Mouse (Mus musculus) heart, embryonic 10.5 days (tissue): ENCODE results near the gene Pstpip1. TPM values are rescaled to one million over a fixed set of nuclear protein-coding genes. Genes with fewer than 3 reads are reported as not detected.

Experiments
- DNase-seq: peaks from one replicate; pipeline ENCODE4 v3.0.0-alpha.2; 2017; ENCODE audit warnings: low spot score
- H3K27ac ChIP-seq: fragments of 300-500 bp; sonication (generic); 2 replicates; pipeline ENCODE4 v1.5.1; 2016; ENCODE audit warnings: mild to moderate bottlenecking
- H3K27me3 ChIP-seq: fragments of 300-500 bp; sonication (generic); 2 replicates; pipeline ENCODE4 v1.6.1; 2016; ENCODE audit warnings: mild to moderate bottlenecking; ENCODE audit not compliant: poor library complexity, insufficient read depth, severe bottlenecking
- H3K36me3 ChIP-seq: fragments of 300-500 bp; sonication (generic); 2 replicates; pipeline ENCODE4 v1.6.1; 2016; ENCODE audit warnings: mild to moderate bottlenecking, moderate library complexity
- H3K4me1 ChIP-seq: fragments of 300-500 bp; sonication (generic); 2 replicates; pipeline ENCODE4 v1.6.1; 2016; ENCODE audit warnings: mild to moderate bottlenecking
- H3K4me3 ChIP-seq: fragments of 300-500 bp; sonication (generic); 2 replicates; pipeline ENCODE4 v1.5.1; 2016; ENCODE audit warnings: mild to moderate bottlenecking, moderate library complexity
- H3K9me3 ChIP-seq: fragments of 300-500 bp; sonication (generic); 2 replicates; pipeline ENCODE4 v1.6.1; 2016; ENCODE audit warnings: mild to moderate bottlenecking, moderate library complexity
- WGBS: fragments of 180-500 bp; shearing (Covaris S2); methylation state at CpG from one replicate; pipeline ENCODE4 v1.1.7; 2016; 5-methylcytosine and 5-hydroxymethylcytosine counted together
- polyA plus RNA-seq: library from polyadenylated mRNA; unstranded; fragments of >200 nt; fragmentation: Nextera tagmentation; extraction: Ambion mirVana; gene quantifications from 2 replicates; pipeline ENCODE4 v1.2.1, GENCODE M21; 2016

Gene Pstpip1
- 0.58 and 1.2 TPM in 2 replicates for polyA plus RNA-seq

DNA sequence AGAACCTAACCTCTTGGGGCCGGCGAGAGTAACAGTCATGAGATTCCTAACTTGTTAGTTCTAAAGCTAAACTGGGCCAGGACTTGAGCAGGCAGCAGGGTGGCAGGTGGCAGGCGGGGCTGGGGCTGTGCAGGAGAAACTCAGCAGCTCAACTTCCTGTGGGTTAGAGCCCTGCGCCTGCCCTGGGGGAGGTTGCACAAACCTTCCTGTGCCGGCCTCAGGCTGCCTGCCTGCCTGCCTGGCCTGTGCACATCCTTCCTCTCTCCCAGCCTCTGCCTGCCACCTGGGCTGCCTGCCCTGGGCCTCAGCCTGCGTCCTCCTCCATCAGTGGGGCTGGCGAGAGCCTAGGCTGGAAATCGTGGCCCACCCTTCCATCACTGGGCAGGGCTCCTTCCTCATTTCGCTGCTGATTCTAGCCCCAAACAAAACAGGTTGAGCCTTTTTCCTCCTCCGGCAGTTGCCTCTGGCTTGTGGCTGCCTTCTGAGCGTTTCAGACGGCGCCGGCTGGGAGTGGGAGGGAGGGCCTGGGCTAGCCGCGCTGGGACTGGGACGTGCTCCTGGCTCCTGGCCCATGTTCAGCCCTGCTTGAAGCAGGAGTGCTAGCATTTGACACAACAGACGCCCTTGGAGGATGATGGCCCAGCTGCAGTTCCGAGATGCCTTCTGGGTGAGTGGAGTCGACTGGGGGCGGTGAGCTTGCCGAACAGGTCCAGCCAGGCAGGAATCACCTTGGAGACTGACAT is at the start of gene Pstpip1:
Gene Pstpip1 (plus strand): TSS at position 185 of the 743 bp plus-strand sequence.
- DNase-seq: no peak
- peaks cover 3% of the 10 kb centered on the region; the same call in 1 of the 2 replicates for H3K27me3 ChIP-seq
- peak within 1 kb of the TSS; percentile 82 for H3K27ac ChIP-seq
- WGBS: 32% methylated on average over 22 of the region's 22 CpGs
- H3K9me3 ChIP-seq: no peaks in the 10 kb centered on the region
- peaks cover 35% of the 10 kb centered on the region for H3K4me1 ChIP-seq
- H3K4me3 ChIP-seq: peak within 1 kb of the TSS; percentile 33
- H3K36me3 ChIP-seq: no peaks in the 10 kb centered on the region

DNA sequence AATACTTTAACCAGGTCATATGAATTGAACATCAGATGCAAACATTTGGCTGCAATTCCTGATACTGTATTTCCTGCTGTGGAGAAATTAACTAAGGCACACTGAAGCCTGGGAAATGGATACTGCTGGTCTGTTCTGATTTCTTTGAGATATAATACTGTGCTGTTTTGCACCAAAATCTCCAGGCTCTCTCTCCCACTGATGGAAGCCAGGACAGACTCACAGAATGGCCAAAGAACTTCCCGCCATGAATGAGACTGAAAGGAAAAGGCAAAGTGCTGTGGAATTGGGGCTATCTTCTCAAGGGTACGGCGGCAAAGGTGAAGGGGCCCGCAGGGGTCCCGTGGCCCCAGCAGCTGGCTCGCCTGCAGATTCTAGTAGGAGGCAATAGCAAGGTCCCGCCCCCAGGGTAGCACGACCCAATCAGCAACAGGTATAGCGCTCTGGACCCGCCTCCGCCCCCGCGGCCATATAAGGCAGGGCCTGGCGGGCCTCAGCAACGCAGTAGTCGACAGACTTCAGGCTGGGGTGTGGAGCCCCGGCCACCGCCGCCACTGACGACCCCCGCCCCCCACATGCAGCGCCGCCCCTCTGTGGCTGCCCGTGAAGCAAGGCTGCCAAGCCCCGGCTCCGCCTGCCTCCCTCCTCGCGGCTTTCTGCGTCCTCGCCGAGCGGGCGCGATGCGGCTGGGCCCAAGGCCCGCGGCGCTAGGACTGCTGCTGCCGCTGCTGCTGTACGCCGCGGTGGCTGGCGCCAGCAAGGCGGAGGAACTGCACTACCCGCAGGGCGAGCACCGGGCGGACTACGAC is 48.2 kb upstream of the Pstpip1 start, which contains the start of gene Rcn2:
Gene Rcn2 (plus strand): TSS at position 474 of the 809 bp plus-strand sequence.
- WGBS: under 1% methylated on average over 49 of the region's 49 CpGs
- DNase-seq: peak; percentile 98
- H3K27ac ChIP-seq: peak within 1 kb of the TSS; percentile 97

DNA sequence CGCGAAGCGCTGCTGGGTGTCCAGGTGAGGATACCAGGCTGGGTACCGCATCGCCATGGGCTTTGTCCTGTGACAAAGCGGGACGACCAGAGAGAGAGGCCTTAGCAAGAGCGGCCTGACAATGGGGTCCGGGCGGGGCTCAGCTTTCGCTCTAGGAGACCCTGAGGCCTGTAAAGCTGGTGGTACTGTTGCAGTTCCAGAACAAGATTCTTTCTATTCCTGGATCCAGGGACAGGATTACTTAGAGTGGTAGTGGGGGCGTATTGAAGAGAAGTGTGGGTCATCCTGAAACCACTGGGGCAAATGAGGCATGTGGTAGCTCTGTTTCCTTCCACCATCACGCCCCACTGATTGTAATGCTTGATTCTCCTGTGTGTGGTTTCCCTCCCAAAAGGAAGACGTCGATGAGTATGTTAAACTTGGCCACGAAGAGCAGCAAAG is 47.6 kb upstream of the Pstpip1 start:
- DNase-seq: no peak
- WGBS: 1% methylated on average over 16 of the region's 16 CpGs
- H3K27me3 ChIP-seq: no peaks in the 10 kb centered on the region
- peak overlapping the region; percentile 83 for H3K4me3 ChIP-seq
- peak overlapping the region; percentile 97 for H3K27ac ChIP-seq
- peaks cover 13% of the 10 kb centered on the region for H3K4me1 ChIP-seq
- no peaks in the 10 kb centered on the region for H3K9me3 ChIP-seq
- H3K36me3 ChIP-seq: peaks cover 31% of the 10 kb centered on the region

More for the DNA sequence above, 48.2 kb upstream of the Pstpip1 start, which contains the start of gene Rcn2:
- H3K4me1 ChIP-seq: peaks cover 13% of the 10 kb centered on the region
- H3K9me3 ChIP-seq: no peaks in the 10 kb centered on the region
- peak within 1 kb of the TSS; percentile 83 for H3K4me3 ChIP-seq
- H3K36me3 ChIP-seq: peaks cover 26% of the 10 kb centered on the region
- H3K27me3 ChIP-seq: no peaks in the 10 kb centered on the region

DNA sequence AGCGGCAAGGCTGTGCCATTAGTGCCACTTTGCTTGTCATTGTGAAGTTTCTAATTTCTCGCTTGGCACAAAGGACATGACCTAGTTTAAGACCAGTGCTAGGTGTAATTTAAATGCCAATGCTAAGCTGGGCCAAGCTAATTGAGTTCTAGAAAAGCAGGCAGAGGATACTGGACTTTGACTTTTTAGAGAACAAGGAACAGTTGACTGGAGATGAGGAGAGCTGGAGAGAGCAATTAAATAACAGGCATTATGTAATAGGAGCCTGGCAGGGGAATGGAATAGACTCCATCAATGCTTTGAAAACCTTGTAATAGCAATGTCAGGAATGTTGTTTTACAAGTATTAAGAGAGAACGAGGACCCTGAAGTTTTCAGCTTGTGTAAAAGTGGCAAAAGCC is 36.0 kb upstream of the Pstpip1 start:
- Histone ChIP-seq H3K27me3 (no peaks in the 10 kb centered on the region), H3K27ac (no peak overlapping the region), H3K9me3 (no peaks in the 10 kb centered on the region), H3K36me3 (peaks cover 61% of the 10 kb centered on the region), H3K4me1 (no peaks in the 10 kb centered on the region), H3K4me3 (no peak overlapping the region)
- WGBS: 89% methylated on average over 3 of the region's 3 CpGs
- no peak for DNase-seq

DNA sequence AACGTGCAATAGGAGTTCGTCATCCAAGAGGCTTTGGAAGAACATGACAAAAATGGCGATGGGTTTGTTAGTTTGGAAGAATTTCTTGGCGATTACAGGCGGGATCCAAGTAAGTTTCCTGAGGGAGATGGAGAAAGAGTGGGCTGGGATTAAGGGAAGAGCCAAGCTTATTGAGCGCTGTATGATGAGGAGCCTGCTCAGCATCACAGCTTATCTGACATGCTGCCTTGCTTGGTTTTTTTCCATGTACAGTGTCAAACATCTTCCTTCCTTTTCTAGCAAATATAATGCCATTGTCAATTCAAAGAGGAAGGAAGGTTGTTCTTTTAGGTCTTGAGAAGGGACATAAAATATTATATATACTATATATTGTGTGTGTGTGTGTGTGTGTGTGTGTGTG is 33.6 kb upstream of the Pstpip1 start:
- Histone ChIP-seq H3K36me3 (peaks cover 77% of the 10 kb centered on the region), H3K27ac (no peak overlapping the region), H3K27me3 (no peaks in the 10 kb centered on the region), H3K9me3 (no peaks in the 10 kb centered on the region), H3K4me1 (no peaks in the 10 kb centered on the region), H3K4me3 (no peak overlapping the region)
- no peak for DNase-seq
- WGBS: 84% methylated on average over 6 of the region's 6 CpGs

DNA sequence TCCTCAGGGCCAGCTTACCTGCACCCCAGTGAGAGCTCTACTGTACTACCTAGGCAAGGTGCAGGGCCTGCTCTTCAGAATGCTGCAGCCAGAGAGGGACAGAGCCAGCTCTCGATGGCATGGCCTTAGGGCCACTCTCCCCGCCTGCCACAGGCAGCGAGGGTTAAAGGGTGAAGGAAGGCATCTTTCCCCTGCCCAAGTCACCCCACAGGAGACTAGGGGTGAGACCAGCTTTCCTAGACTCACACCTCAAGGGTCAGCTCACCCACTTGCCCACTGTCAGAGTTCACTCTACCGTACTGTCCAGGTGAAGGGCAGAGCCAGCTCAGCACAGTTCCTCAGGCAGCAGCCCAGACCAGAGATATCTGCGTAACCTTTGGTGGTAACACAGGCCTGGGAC is 27.4 kb upstream of the Pstpip1 start:
- Histone ChIP-seq H3K4me1 (peaks cover 3% of the 10 kb centered on the region; the same call in 1 of the 2 replicates), H3K9me3 (no peaks in the 10 kb centered on the region), H3K36me3 (peaks cover 81% of the 10 kb centered on the region), H3K4me3 (no peak overlapping the region), H3K27ac (no peak overlapping the region), H3K27me3 (no peaks in the 10 kb centered on the region)
- 95% methylated on average over 5 of the region's 5 CpGs for WGBS
- DNase-seq: no peak

DNA sequence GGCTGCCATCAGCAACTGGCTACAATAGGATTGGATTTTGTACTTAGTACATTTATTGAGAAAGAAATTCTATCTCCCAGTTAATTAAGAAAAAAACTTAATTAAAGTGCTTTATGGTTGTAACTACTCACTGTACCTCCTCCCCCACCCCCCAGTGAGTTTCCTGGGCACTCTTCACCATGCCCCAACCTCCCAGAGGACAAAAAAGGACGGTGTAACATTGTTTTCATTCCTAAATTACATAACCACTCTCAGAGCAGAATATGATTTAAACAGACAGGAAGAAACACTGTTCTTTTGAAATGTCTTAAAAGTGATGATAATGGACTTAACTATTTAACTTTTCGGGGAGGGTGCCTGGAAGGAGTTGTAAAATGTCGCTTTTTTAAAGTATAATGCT is 24.8 kb upstream of the Pstpip1 start:
- Histone ChIP-seq H3K27me3 (no peaks in the 10 kb centered on the region), H3K4me3 (no peak overlapping the region), H3K4me1 (peaks cover 3% of the 10 kb centered on the region; the same call in 1 of the 2 replicates), H3K36me3 (peaks cover 70% of the 10 kb centered on the region), H3K27ac (no peak overlapping the region), H3K9me3 (no peaks in the 10 kb centered on the region)
- WGBS: 59% methylated on average over 3 of the region's 3 CpGs
- no peak for DNase-seq

DNA sequence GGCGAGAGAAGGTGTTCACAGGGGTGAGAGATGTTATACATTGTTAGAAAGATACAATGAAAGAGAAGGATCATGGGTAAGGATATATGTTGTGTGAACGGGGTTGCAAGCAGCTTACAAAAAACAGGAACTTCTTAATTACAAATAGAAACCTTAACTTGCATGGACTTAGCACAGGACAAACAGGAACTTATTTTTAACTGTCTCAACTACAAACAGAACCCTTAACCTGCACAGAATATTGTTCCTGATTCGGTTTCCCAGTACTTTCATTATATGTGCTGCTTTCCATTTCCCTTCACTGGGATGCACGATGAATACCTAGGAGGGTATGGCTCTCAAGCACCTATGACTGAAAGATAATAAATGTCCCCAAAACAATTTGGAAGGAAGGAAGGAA is 21.8 kb upstream of the Pstpip1 start:
- peaks cover 3% of the 10 kb centered on the region; the same call in 1 of the 2 replicates for H3K4me1 ChIP-seq
- peaks cover 43% of the 10 kb centered on the region for H3K36me3 ChIP-seq
- WGBS: 86% methylated on average over 4 of the region's 4 CpGs
- no peaks in the 10 kb centered on the region for H3K27me3 ChIP-seq
- no peaks in the 10 kb centered on the region for H3K9me3 ChIP-seq
- no peak overlapping the region for H3K27ac ChIP-seq
- H3K4me3 ChIP-seq: no peak overlapping the region
- no peak for DNase-seq

DNA sequence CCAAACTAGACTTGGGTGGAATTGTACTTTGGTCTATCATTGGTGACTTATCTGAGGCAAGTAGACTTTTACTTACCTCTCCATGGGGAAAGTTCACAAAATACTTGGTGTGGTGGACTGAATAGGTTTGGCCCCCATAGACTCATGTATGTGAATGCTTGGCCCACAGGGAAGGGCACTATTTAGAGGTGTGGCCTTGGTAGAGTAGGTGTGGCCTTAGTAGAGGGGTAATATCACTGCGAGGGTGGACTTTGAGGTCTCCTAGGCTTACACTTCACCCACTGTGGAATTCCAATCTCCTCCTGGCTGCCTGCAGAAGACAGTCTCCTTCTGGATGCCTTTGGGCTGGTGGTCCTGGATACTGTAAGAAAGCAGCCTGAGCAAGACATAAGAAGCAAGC is 21.1 kb upstream of the Pstpip1 start:
- Histone ChIP-seq H3K4me1 (peaks cover 3% of the 10 kb centered on the region; the same call in 1 of the 2 replicates), H3K4me3 (no peak overlapping the region), H3K36me3 (peaks cover 38% of the 10 kb centered on the region), H3K27ac (no peak overlapping the region), H3K9me3 (no peaks in the 10 kb centered on the region), H3K27me3 (no peaks in the 10 kb centered on the region)
- WGBS: 81% methylated on average over 1 of the region's 1 CpGs
- no peak for DNase-seq

DNA sequence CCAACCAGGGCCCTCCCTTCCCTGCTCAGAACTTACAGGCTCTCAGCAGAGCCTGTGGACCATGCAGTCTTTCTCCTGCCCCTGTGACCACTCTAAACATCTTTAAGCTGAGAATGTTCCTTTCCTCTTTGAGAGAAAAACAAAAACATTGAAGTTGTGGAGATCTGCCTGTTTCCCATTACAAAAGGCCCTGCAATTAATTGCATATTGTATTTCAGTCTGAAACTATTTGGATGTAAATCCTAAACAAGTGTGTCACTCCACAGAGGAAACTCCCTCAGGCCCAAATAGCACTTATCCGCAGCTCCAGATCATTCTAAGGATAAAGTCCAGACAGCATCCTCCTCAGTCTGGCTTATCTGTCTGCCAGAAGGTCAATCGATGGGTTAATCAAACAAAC is 16.9 kb upstream of the Pstpip1 start:
- Histone ChIP-seq H3K36me3 (peaks cover 13% of the 10 kb centered on the region; the same call in 1 of the 2 replicates), H3K27me3 (no peaks in the 10 kb centered on the region), H3K4me1 (peaks cover 18% of the 10 kb centered on the region), H3K27ac (no peak overlapping the region), H3K9me3 (no peaks in the 10 kb centered on the region), H3K4me3 (no peak overlapping the region)
- DNase-seq: no peak
- 30% methylated on average over 2 of the region's 2 CpGs for WGBS

DNA sequence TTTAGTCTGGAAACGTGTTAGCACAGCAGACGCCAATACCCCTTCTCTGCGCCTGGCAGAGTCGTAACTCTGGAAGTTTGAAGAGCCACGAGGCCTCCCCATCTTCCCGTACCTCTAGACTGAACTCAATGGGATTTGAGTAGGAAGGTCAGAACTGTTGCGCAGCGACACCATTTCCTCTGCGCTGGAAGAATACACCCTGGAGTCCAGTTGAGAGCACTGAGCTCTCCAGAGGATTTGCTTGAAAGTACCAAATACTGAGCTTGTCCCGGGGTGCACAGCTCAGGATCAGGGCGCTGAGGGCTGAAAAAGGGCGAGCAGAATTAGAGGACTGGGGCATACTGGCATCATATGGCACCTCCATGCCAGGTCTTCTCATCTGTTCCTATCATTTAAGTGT is 14.9 kb upstream of the Pstpip1 start:
- peaks cover 18% of the 10 kb centered on the region for H3K4me1 ChIP-seq
- no peak for DNase-seq
- H3K27ac ChIP-seq: peak overlapping the region; percentile 84; the same call in 1 of the 2 replicates
- H3K27me3 ChIP-seq: no peaks in the 10 kb centered on the region
- no peak overlapping the region for H3K4me3 ChIP-seq
- WGBS: 77% methylated on average over 12 of the region's 12 CpGs
- no peaks in the 10 kb centered on the region for H3K9me3 ChIP-seq
- H3K36me3 ChIP-seq: peaks cover 13% of the 10 kb centered on the region; the same call in 1 of the 2 replicates

DNA sequence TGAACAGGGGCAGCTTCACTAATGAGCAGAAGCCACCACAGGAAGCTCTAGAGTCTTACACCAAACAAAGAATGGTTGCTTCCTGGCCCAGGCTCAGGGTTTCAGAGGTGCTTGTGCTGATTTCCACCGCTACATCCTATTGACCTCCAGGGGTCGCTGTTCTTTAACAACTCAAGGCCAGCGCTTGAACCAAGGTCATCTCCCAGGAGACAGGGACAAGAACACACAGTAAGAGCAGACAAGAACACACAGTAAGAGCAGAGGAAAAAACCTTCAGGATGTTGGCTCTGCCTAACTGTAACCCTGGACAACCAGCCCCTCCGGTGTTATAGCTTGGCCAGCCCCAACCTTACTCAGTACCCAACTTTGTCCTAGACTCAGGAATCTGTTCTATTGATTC is 14.5 kb upstream of the Pstpip1 start:
- H3K4me1 ChIP-seq: peaks cover 18% of the 10 kb centered on the region
- H3K4me3 ChIP-seq: no peak overlapping the region
- 8% methylated on average over 4 of the region's 4 CpGs for WGBS
- peak overlapping the region; percentile 84 for H3K27ac ChIP-seq
- no peaks in the 10 kb centered on the region for H3K27me3 ChIP-seq
- DNase-seq: peak; percentile 89
- peaks cover 15% of the 10 kb centered on the region; the same call in 1 of the 2 replicates for H3K36me3 ChIP-seq
- no peaks in the 10 kb centered on the region for H3K9me3 ChIP-seq
